Mouse (Mus musculus) forebrain, embryonic 13.5 days (tissue): ENCODE measurements at regions not wholly inside any gene's neighbourhood (a gene's known extent, or its start where the extent isn't known, plus 50 kb on each side); places are given as distances from the start of the nearest gene placed in this dataset.

Experiments
- ATAC-seq: fragments of 200-750 bp; cut with Nextera tagmentation; 2 replicates; pipeline ENCODE4 v1.8.0; 2017
- H3K27ac ChIP-seq: fragments of 300-500 bp; sonication (generic); 2 replicates; pipeline ENCODE4 v1.5.1; 2015; ENCODE audit warnings: inconsistent platforms, mild to moderate bottlenecking, moderate library complexity
- H3K27me3 ChIP-seq: fragments of 300-500 bp; sonication (generic); 2 replicates; pipeline ENCODE4 v1.6.1; 2015; ENCODE audit warnings: mild to moderate bottlenecking, inconsistent platforms
- H3K36me3 ChIP-seq: fragments of 300-500 bp; sonication (generic); 2 replicates; pipeline ENCODE4 v1.6.1; 2015; ENCODE audit warnings: mild to moderate bottlenecking, inconsistent platforms; ENCODE audit not compliant: poor library complexity, severe bottlenecking
- H3K4me1 ChIP-seq: fragments of 300-500 bp; sonication (generic); 2 replicates; pipeline ENCODE4 v1.6.1; 2015; ENCODE audit warnings: inconsistent platforms
- H3K4me2 ChIP-seq: fragments of 300-500 bp; sonication (generic); 2 replicates; pipeline ENCODE4 v1.6.1; 2015; ENCODE audit warnings: inconsistent platforms, mild to moderate bottlenecking, moderate library complexity
- H3K4me3 ChIP-seq: fragments of 300-500 bp; sonication (generic); 2 replicates; pipeline ENCODE4 v1.5.1; 2015; ENCODE audit warnings: mild to moderate bottlenecking, inconsistent platforms
- H3K9ac ChIP-seq: fragments of 300-500 bp; sonication (generic); 2 replicates; pipeline ENCODE4 v1.6.1; 2015; ENCODE audit warnings: mild to moderate bottlenecking, inconsistent platforms
- H3K9me3 ChIP-seq: fragments of 300-500 bp; sonication (generic); replicated peaks from 2 replicates; pipeline ENCODE4 v1.6.1; 2016; ENCODE audit warnings: inconsistent platforms
- WGBS: fragments of 180-500 bp; shearing (Covaris S2); methylation state at CpG from one replicate; pipeline ENCODE4 v1.1.7; 2015; 5-methylcytosine and 5-hydroxymethylcytosine counted together

DNA sequence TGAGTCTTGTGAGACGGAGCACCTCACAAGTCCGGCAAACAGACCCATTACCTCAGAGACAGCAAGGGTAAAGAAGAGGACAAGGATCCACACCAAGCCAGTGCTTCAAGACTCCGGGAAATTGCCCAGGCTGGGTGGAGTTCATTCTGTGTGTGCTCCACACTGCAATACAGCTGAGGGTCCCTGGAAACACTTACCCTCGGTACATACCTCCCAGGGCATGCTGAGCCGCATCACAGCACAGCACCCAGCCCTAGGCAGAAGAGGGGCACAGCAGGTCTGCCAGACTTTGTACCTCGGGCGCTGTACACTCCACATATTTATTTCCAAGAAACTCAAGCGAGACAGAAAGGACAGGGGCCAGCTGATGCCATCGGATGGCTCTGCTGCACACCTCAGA is 54.5 kb upstream of the Cmc1 start:
- no peaks in the 10 kb centered on the region for H3K9me3 ChIP-seq
- no peaks in the 10 kb centered on the region for H3K4me1 ChIP-seq
- H3K27ac ChIP-seq = no peak overlapping the region
- H3K4me3 ChIP-seq = no peak overlapping the region
- H3K27me3 ChIP-seq = no peaks in the 10 kb centered on the region
- H3K9ac ChIP-seq = no peak overlapping the region
- no peak for ATAC-seq
- no peaks in the 10 kb centered on the region for H3K36me3 ChIP-seq
- no peak overlapping the region for H3K4me2 ChIP-seq
- 92% methylated on average over 9 of the region's 9 CpGs for WGBS

- Histone ChIP-seq H3K9me3 (no peaks in the 10 kb centered on the region), H3K36me3 (no peaks in the 10 kb centered on the region), H3K27me3 (no peaks in the 10 kb centered on the region), H3K4me3 (no peak overlapping the region), H3K4me2 (no peak overlapping the region), H3K4me1 (no peaks in the 10 kb centered on the region), H3K27ac (no peak overlapping the region), H3K9ac (no peak overlapping the region)
- 92% methylated on average over 7 of the region's 7 CpGs for WGBS
- no peak for ATAC-seq
Measured at GRCm38 (mm10) chr9:118206483-118206882, 56.5 kb upstream of the Cmc1 start.

DNA sequence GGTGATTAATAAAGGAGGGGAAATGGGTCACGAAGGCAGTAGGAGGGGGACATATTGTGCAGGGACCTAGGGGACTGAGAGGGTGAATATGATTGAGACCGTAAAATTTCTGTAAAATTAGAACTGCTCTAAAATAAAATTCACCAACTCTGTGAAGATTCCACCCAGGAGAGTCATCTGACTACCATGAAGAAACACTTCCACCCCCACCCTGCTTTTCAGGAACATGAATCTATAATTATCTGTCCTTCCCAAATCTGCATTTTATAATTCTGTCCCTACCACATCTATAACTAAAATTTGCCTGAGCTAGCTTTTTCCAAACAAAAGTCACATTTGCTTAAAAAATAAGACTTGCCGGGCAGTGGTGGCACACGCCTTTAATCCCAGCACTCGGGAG is 69.7 kb upstream of the Cmc1 start:
- no peaks in the 10 kb centered on the region for H3K9me3 ChIP-seq
- ATAC-seq = no peak
- WGBS = 93% methylated on average over 5 of the region's 5 CpGs

GRCm38 (mm10) chr9:118221186-118221585 is 71.2 kb upstream of the Cmc1 start:
- no peak overlapping the region for H3K4me2 ChIP-seq
- H3K9ac ChIP-seq = no peak overlapping the region
- 85% methylated on average over 14 of the region's 14 CpGs for WGBS
- H3K4me1 ChIP-seq = 0 out of 2 replicates have a peak, but pooled peaks cover 3% of the 10 kb centered on the region
- H3K27ac ChIP-seq = no peak overlapping the region
- no peaks in the 10 kb centered on the region for H3K27me3 ChIP-seq
- H3K9me3 ChIP-seq = no peaks in the 10 kb centered on the region
- H3K4me3 ChIP-seq = no peak overlapping the region
- no peak for ATAC-seq
- H3K36me3 ChIP-seq = no peaks in the 10 kb centered on the region

More for the DNA sequence above, 69.7 kb upstream of the Cmc1 start:
- Histone ChIP-seq H3K4me1 (0 out of 2 replicates have a peak, but pooled peaks cover 3% of the 10 kb centered on the region), H3K36me3 (no peaks in the 10 kb centered on the region), H3K27me3 (no peaks in the 10 kb centered on the region), H3K4me3 (no peak overlapping the region), H3K9ac (no peak overlapping the region), H3K27ac (no peak overlapping the region), H3K4me2 (no peak overlapping the region)

DNA sequence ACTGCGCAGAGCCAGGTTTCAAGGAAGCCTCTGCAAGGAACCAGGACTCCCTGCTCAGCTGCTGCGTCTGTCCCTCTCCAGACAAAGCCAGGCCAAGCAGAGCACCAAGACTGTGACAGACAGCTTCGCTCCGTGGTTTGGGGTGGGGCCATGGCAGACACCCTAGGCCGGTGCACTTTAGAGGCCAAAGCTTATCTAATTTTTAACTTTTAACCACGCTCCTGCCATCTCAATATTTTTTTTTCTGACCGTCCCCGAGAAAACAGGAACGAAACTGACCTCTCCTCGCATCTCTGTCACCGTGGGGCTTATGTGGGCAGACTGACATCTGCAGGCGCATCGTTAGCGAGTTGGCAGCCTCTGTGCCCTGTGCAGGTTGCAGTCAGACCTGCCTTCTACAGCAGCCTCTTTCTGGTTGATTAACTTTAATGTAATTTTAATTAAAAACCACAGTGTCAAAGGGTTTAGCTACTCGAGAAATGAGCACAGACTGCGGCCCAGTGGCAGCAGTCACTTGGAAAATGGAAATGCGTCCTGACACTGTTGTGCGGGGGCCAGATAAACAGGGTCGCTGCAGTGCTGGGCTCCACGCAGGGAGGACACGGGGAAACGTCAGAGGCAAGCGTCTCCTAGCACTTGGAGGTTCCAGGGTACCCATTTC is 77.6 kb upstream of the Cmc1 start:
- peaks cover 28% of the 10 kb centered on the region for H3K4me1 ChIP-seq
- peak; percentile 71 for ATAC-seq
- H3K9me3 ChIP-seq = no peaks in the 10 kb centered on the region
- no peak overlapping the region for H3K4me3 ChIP-seq
- peak overlapping the region; percentile 72 for H3K27ac ChIP-seq
- peak overlapping the region; percentile 33 for H3K4me2 ChIP-seq
- peak overlapping the region; percentile 30; the same call in 1 of the 2 replicates for H3K9ac ChIP-seq
- 31% methylated on average over 23 of the region's 23 CpGs for WGBS
- H3K27me3 ChIP-seq = no peaks in the 10 kb centered on the region
- H3K36me3 ChIP-seq = no peaks in the 10 kb centered on the region

GRCm38 (mm10) chr9:118228691-118229427 is 78.9 kb upstream of the Cmc1 start:
- ATAC-seq = peak; percentile 93
- H3K36me3 ChIP-seq = no peaks in the 10 kb centered on the region
- H3K27ac ChIP-seq = peak overlapping the region; percentile 48
- H3K4me2 ChIP-seq = no peak overlapping the region
- 40% methylated on average over 19 of the region's 19 CpGs for WGBS
- no peak overlapping the region for H3K4me3 ChIP-seq
- no peaks in the 10 kb centered on the region for H3K9me3 ChIP-seq
- no peaks in the 10 kb centered on the region for H3K27me3 ChIP-seq
- H3K9ac ChIP-seq = no peak overlapping the region
- peaks cover 28% of the 10 kb centered on the region for H3K4me1 ChIP-seq

- H3K9ac ChIP-seq = no peak overlapping the region
- H3K4me1 ChIP-seq = 0 out of 2 replicates have a peak, but pooled peaks cover 2% of the 10 kb centered on the region
- no peak overlapping the region for H3K4me2 ChIP-seq
- no peaks in the 10 kb centered on the region for H3K36me3 ChIP-seq
- no peak overlapping the region for H3K27ac ChIP-seq
- 61% methylated on average over 4 of the region's 4 CpGs for WGBS
- H3K4me3 ChIP-seq = no peak overlapping the region
- no peaks in the 10 kb centered on the region for H3K9me3 ChIP-seq
- 0 out of 2 replicates have a peak, but pooled peaks cover 8% of the 10 kb centered on the region for H3K27me3 ChIP-seq
- ATAC-seq = no peak
Measured at GRCm38 (mm10) chr9:118240711-118241110, 90.7 kb upstream of the Cmc1 start.

- H3K4me2 ChIP-seq = peak overlapping the region; percentile 36
- peaks cover 30% of the 10 kb centered on the region; the same call in 1 of the 2 replicates for H3K27me3 ChIP-seq
- H3K27ac ChIP-seq = peak overlapping the region; percentile 76
- H3K4me3 ChIP-seq = no peak overlapping the region
- WGBS = 13% methylated on average over 15 of the region's 15 CpGs
- H3K36me3 ChIP-seq = no peaks in the 10 kb centered on the region
- peaks cover 30% of the 10 kb centered on the region for H3K4me1 ChIP-seq
- no peaks in the 10 kb centered on the region for H3K9me3 ChIP-seq
- ATAC-seq = peak; percentile 85
- H3K9ac ChIP-seq = no peak overlapping the region
Measured at GRCm38 (mm10) chr9:118246820-118247628, 97.0 kb upstream of the Cmc1 start.

DNA sequence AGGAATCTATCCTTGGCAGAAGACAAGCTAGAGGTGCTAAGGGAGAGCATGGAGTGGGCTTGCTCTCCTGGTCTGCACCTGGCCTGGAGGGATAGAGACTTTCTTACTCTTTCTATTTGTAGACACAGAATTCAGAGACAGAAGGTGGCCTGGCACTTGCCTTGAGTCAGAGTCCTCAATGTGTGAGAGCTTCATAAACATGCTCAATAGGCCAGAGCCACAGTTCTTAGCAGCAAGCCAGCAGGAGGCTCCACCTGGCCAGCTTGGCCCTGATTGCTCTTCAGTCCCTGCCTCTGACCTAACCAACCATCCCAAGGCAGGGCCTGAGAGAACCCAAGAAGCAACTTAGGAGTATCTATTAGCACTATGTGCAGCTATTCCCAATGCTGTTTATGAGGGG is 103.9 kb upstream of the Cmc1 start:
- H3K4me1 ChIP-seq = peaks cover 30% of the 10 kb centered on the region
- no peak overlapping the region for H3K9ac ChIP-seq
- no peaks in the 10 kb centered on the region for H3K9me3 ChIP-seq
- H3K27ac ChIP-seq = no peak overlapping the region
- H3K4me3 ChIP-seq = no peak overlapping the region
- no peaks in the 10 kb centered on the region for H3K36me3 ChIP-seq
- no peak overlapping the region for H3K4me2 ChIP-seq
- peaks cover 48% of the 10 kb centered on the region for H3K27me3 ChIP-seq
- ATAC-seq = no peak

GRCm38 (mm10) chr9:118255200-118255733 is 105.3 kb upstream of the Cmc1 start:
- Histone ChIP-seq H3K9ac (no peak overlapping the region), H3K4me2 (0 out of 2 replicates have a peak overlapping the region, but pooled peaks have one; percentile 10), H3K4me3 (no peak overlapping the region), H3K27ac (peak overlapping the region; percentile 72), H3K9me3 (no peaks in the 10 kb centered on the region), H3K4me1 (peaks cover 25% of the 10 kb centered on the region), H3K27me3 (peaks cover 56% of the 10 kb centered on the region), H3K36me3 (no peaks in the 10 kb centered on the region)
- ATAC-seq = peak; percentile 68
- WGBS = 6% methylated on average over 9 of the region's 9 CpGs

- H3K27me3 ChIP-seq = peaks cover 57% of the 10 kb centered on the region
- no peak overlapping the region for H3K9ac ChIP-seq
- no peak overlapping the region for H3K4me3 ChIP-seq
- H3K4me1 ChIP-seq = peaks cover 25% of the 10 kb centered on the region
- WGBS = 3% methylated on average over 11 of the region's 11 CpGs
- H3K9me3 ChIP-seq = no peaks in the 10 kb centered on the region
- H3K36me3 ChIP-seq = no peaks in the 10 kb centered on the region
- peak; percentile 95 for ATAC-seq
- H3K27ac ChIP-seq = peak overlapping the region; percentile 72
- peak overlapping the region; percentile 10; the same call in 1 of the 2 replicates for H3K4me2 ChIP-seq
Measured at GRCm38 (mm10) chr9:118255751-118256266, 105.8 kb upstream of the Cmc1 start.
